Mouse (Mus musculus) MEL (cell line): ENCODE data around the gene Hs3st3b1. TPM values are rescaled to one million over a fixed set of nuclear protein-coding genes. Genes with fewer than 3 reads are reported as not detected.

Experiments
- DNase-seq: peaks from one replicate; pipeline ENCODE4 v3.0.0; 2011; ENCODE audit warnings: low read depth, low spot score
- H3K27ac ChIP-seq: 2 replicates; pipeline ENCODE4 v1.5.1; 2012; ENCODE audit warnings: low read depth, mild to moderate bottlenecking, control low read depth, low read length, moderate library complexity; ENCODE audit not compliant: control insufficient read depth
- H3K27me3 ChIP-seq, 2 experiments: fragments of 150-350 bp in 1 of 2; sonication (generic) in 1 of 2; 2 replicates each; pipeline ENCODE4 v1.6.1; 2012; ENCODE audit warnings: low read length in 2 of 2, mild to moderate bottlenecking in 2 of 2, improper control_type of control experiment in 1 of 2, moderate library complexity in 1 of 2; ENCODE audit not compliant: insufficient read depth in 2 of 2, control insufficient read depth in 1 of 2
- H3K36me3 ChIP-seq, 2 experiments: 2 replicates each; pipeline ENCODE4 v1.6.1; 2012 to 2014; ENCODE audit warnings: low read length in 2 of 2, improper control_type of control experiment in 1 of 2, inconsistent platforms in 1 of 2, mild to moderate bottlenecking in 1 of 2; ENCODE audit not compliant: insufficient read depth in 2 of 2, control insufficient read depth in 1 of 2
- H3K4me1 ChIP-seq, 2 experiments: fragments of 150-350 bp in 1 of 2; sonication (generic) in 1 of 2; 2 replicates each; pipeline ENCODE4 v1.6.1; 2012; ENCODE audit warnings: low read length in 2 of 2, improper control_type of control experiment in 1 of 2, mild to moderate bottlenecking in 1 of 2; ENCODE audit not compliant: insufficient read depth in 2 of 2, control insufficient read depth in 1 of 2
- H3K4me3 ChIP-seq, 2 experiments: fragments of 150-350 bp in 1 of 2; sonication (generic) in 1 of 2; 2 replicates each; pipeline ENCODE4 v1.5.1; 2012; ENCODE audit warnings: low read depth in 2 of 2, low read length in 2 of 2, mild to moderate bottlenecking in 2 of 2, moderate library complexity in 2 of 2, control low read depth in 1 of 2, improper control_type of control experiment in 1 of 2; ENCODE audit not compliant: control insufficient read depth in 1 of 2, insufficient read depth in 1 of 2
- H3K79me2 ChIP-seq: 2 replicates; pipeline ENCODE4 v1.6.1; 2012; ENCODE audit warnings: mild to moderate bottlenecking, low read length, moderate library complexity; ENCODE audit not compliant: control insufficient read depth, poor library complexity, insufficient read depth
- H3K9ac ChIP-seq: 2 replicates; pipeline ENCODE4 v1.6.1; 2012; ENCODE audit warnings: low read depth, mild to moderate bottlenecking, control low read depth, low read length, moderate library complexity; ENCODE audit not compliant: control insufficient read depth, poor library complexity, severe bottlenecking
- H3K9me3 ChIP-seq: fragments of 150-350 bp; sonication (generic); replicated peaks from 2 replicates; pipeline ENCODE4 v1.6.1; 2012; ENCODE audit warnings: mild to moderate bottlenecking, low read length, improper control_type of control experiment, moderate library complexity; ENCODE audit not compliant: insufficient read depth
- CTCF ChIP-seq, 3 experiments: IDR thresholded peaks in 2 of 3; conservative IDR thresholded peaks in 1 of 3; 2 replicates each; pipeline ENCODE4 v1.5.1; 2011 to 2012; ENCODE audit warnings: low read length in 3 of 3, low read depth in 2 of 3, mild to moderate bottlenecking in 2 of 3, improper control_type of control experiment in 1 of 3, inconsistent platforms in 1 of 3, mixed read lengths in 1 of 3, moderate library complexity in 1 of 3; ENCODE audit not compliant: control insufficient read depth in 1 of 3, insufficient read depth in 1 of 3, poor library complexity in 1 of 3, severe bottlenecking in 1 of 3
- E2F4 ChIP-seq: IDR thresholded peaks from 2 replicates; pipeline ENCODE4 v1.6.1; 2011; ENCODE audit warnings: low read depth, low read length, improper control_type of control experiment, borderline replicate concordance
- ETS1 ChIP-seq: IDR thresholded peaks from 2 replicates; pipeline ENCODE4 v1.6.1; 2012; ENCODE audit warnings: low read depth, mild to moderate bottlenecking, inconsistent platforms, low read length, improper control_type of control experiment, moderate library complexity
- KAT2A ChIP-seq: conservative IDR thresholded peaks from 2 replicates; pipeline ENCODE4 v1.6.1; 2012; ENCODE audit warnings: low read depth, low read length, improper control_type of control experiment, inconsistent platforms
- MXI1 ChIP-seq: IDR thresholded peaks from 2 replicates; pipeline ENCODE4 v1.6.1; 2011; ENCODE audit warnings: mild to moderate bottlenecking, low read depth, low read length, improper control_type of control experiment
- MYB ChIP-seq: IDR thresholded peaks from 2 replicates; pipeline ENCODE4 v1.6.1; 2011; ENCODE audit warnings: mild to moderate bottlenecking, low read depth, low read length, improper control_type of control experiment
- NRF1 ChIP-seq: IDR thresholded peaks from 2 replicates; pipeline ENCODE4 v1.6.1; 2014; ENCODE audit warnings: low read depth, mild to moderate bottlenecking, inconsistent platforms, low read length, improper control_type of control experiment, moderate library complexity; ENCODE audit not compliant: poor library complexity, insufficient read depth, severe bottlenecking
- POLR2A ChIP-seq, 2 experiments: IDR thresholded peaks; 2 replicates each; pipeline ENCODE4 v1.6.1; 2011 to 2012; ENCODE audit warnings: low read length in 2 of 2, mild to moderate bottlenecking in 2 of 2, control low read depth in 1 of 2, improper control_type of control experiment in 1 of 2, low read depth in 1 of 2, moderate library complexity in 1 of 2; ENCODE audit not compliant: control insufficient read depth in 1 of 2, insufficient read depth in 1 of 2, poor library complexity in 1 of 2
- POLR2AphosphoS5 ChIP-seq: IDR thresholded peaks from 2 replicates; pipeline ENCODE4 v1.6.1; 2012; ENCODE audit warnings: low read depth, borderline replicate concordance, mild to moderate bottlenecking, inconsistent platforms, low read length, moderate library complexity, mixed read lengths
- UBTF ChIP-seq: IDR thresholded peaks from 2 replicates; pipeline ENCODE4 v1.6.1; 2012; ENCODE audit warnings: low read depth, mild to moderate bottlenecking, inconsistent platforms, low read length, improper control_type of control experiment, moderate library complexity, borderline replicate concordance; ENCODE audit not compliant: insufficient read depth
- USF1 ChIP-seq: IDR thresholded peaks from 2 replicates; pipeline ENCODE4 v1.6.1; 2014; ENCODE audit warnings: low read depth, mild to moderate bottlenecking, inconsistent platforms, low read length, improper control_type of control experiment, moderate library complexity
- USF2 ChIP-seq, 2 experiments: IDR thresholded peaks; 2 replicates each; pipeline ENCODE4 v1.6.1; 2011 to 2012; ENCODE audit warnings: improper control_type of control experiment in 2 of 2, low read length in 2 of 2, borderline replicate concordance in 1 of 2, inconsistent platforms in 1 of 2, low read depth in 1 of 2, mild to moderate bottlenecking in 1 of 2; ENCODE audit not compliant: insufficient read depth in 1 of 2
- ZC3H11A ChIP-seq: IDR thresholded peaks from 2 replicates; pipeline ENCODE4 v1.6.1; 2012; ENCODE audit warnings: low read depth, mild to moderate bottlenecking, inconsistent platforms, low read length, improper control_type of control experiment
- polyA plus RNA-seq, 2 experiments: library from polyadenylated mRNA; stranded (reverse) in 1 of 2; unstranded in 1 of 2; fragments of >175 nt in 1 of 2; fragments of >200 nt in 1 of 2; gene quantifications; 2 replicates each; pipeline versions ENCODE4 v1.2.1 to v1.2.4; 2012; ENCODE audit warnings: low replicate concordance in 2 of 2, low read depth in 1 of 2; ENCODE audit not compliant: insufficient read length in 2 of 2, insufficient read depth in 1 of 2, missing spikeins in 1 of 2
- total RNA-seq: library from RNA; depleted of rRNA; stranded (reverse); fragments of 300-350 nt; gene quantifications from 2 replicates; pipeline ENCODE4 v1.2.3, GENCODE M21; 2012

Gene Hs3st3b1
- total and polyA plus RNA-seq, 3 experiments: not detected

DNA sequence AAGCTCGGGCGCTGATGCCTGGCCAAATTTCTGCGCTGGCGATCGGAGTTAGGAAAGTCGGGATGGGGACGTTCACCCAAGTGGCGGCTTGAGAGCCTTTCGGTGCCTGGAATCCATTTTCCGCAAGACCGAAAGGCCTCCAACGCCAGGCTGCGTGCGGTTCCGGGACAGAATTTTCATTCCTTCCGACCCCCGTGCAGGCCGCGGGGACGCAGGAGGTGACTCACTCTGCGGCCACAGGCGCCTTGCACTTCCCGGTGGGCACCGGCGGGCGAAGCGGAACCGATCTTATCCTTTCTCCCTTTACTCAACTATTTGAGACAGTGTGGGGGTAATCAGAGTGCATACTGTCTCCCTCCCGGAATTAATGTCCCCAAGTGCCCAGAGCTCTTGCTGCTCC lies 1.3 kb upstream of the Hs3st3b1 start:
- H3K27ac ChIP-seq: no peak overlapping the region
- TF ChIP-seq CTCF (IDR thresholded peaks at IDR 0.05 in 2 of 3, conservative IDR thresholded peaks at IDR 0.05 in 1 of 3; ENCODE audit: control insufficient read depth in 1 of 3, insufficient read depth in 1 of 3, low read depth in 2 of 3, low read length in 3 of 3, poor library complexity in 1 of 3, severe bottlenecking in 1 of 3): no peak
- no peak for TF ChIP-seq NRF1
- no peak for TF ChIP-seq POLR2A (IDR thresholded peaks at IDR 0.05; ENCODE audit: control insufficient read depth in 1 of 2, insufficient read depth in 1 of 2, low read depth in 1 of 2, low read length in 2 of 2, poor library complexity in 1 of 2)
- no peak for TF ChIP-seq ETS1
- no peak for TF ChIP-seq KAT2A
- no peak for TF ChIP-seq ZC3H11A
- no peak for TF ChIP-seq MXI1
- TF ChIP-seq POLR2AphosphoS5: no peak
- no peak for TF ChIP-seq USF2 (IDR thresholded peaks at IDR 0.05; ENCODE audit: borderline replicate concordance in 1 of 2, insufficient read depth in 1 of 2, low read depth in 1 of 2, low read length in 2 of 2)
- TF ChIP-seq, all 39 proteins: peak for 0
- no peaks in the 10 kb centered on the region for H3K79me2 ChIP-seq
- no peak overlapping the region for H3K4me3 ChIP-seq
- H3K4me1 ChIP-seq: no peaks in the 10 kb centered on the region
- DNase-seq: no peak
- no peaks in the 10 kb centered on the region; a peak in 1 of 4 replicates for H3K27me3 ChIP-seq
- no peak overlapping the region for H3K9ac ChIP-seq
- H3K9me3 ChIP-seq: no peaks in the 10 kb centered on the region
- no peaks in the 10 kb centered on the region for H3K36me3 ChIP-seq

DNA sequence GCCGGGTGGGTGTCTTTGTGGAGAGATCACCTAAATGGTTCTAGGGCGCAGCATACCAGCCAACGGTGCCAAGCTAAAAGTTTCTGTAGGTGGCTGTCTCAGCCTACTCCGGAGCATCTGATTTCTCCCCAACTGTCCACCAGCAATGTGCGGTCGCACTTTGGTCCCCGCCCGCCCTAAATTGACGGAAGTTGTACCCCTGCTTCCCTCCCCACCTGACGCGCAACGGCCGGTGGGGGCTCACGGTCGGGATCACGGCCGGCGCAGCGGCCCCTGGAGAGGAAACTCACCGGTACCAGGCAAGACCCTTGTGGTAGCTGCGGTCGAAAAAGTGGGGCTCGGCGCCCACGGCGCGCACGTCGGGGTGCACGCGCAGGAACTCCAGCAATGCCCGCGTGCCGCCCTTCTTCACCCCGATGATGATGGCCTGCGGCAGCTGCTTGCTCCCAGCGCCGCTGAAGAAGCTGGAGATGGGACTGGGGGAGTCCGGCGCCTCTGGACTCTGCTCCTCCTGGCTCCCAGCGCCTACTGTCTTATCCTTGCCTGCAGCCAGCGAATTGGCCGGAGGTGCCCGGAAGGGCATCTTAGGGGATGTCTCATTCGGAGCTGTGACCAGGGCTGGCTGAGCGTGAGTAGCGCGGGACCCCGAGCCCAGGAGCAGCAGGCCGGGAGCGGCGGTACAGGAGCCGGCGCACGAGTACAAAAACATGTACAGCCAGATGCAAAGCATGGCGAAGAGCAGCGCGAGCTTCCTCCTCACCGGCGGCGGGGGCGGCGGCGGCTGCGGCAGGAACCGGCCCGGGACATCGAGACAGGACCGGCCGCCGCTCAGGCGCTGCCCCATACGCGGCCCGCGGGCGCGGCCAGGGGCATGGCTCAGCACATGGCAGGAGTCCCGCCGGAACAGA lies 792 bp downstream of the Hs3st3b1 start:
- Histone ChIP-seq H3K27ac (no peak overlapping the region), H3K9me3 (no peaks in the 10 kb centered on the region), H3K9ac (no peak overlapping the region), H3K79me2 (no peaks in the 10 kb centered on the region)
- DNase-seq: no peak
- TF ChIP-seq UBTF: no peak
- no peak for TF ChIP-seq MYB
- no peak for TF ChIP-seq E2F4
- no peak for TF ChIP-seq ETS1
- no peak for TF ChIP-seq USF1
- TF ChIP-seq, all 39 proteins: peak for 0
- Histone ChIP-seq H3K36me3 (no peaks in the 10 kb centered on the region), H3K27me3 (no peaks in the 10 kb centered on the region; a peak in 1 of 4 replicates), H3K4me3 (no peak overlapping the region), H3K4me1 (no peaks in the 10 kb centered on the region)
